Mouse (Mus musculus): Measurements from ENCODE around the gene Macrod1.

The Macrod1 gene

DNA sequence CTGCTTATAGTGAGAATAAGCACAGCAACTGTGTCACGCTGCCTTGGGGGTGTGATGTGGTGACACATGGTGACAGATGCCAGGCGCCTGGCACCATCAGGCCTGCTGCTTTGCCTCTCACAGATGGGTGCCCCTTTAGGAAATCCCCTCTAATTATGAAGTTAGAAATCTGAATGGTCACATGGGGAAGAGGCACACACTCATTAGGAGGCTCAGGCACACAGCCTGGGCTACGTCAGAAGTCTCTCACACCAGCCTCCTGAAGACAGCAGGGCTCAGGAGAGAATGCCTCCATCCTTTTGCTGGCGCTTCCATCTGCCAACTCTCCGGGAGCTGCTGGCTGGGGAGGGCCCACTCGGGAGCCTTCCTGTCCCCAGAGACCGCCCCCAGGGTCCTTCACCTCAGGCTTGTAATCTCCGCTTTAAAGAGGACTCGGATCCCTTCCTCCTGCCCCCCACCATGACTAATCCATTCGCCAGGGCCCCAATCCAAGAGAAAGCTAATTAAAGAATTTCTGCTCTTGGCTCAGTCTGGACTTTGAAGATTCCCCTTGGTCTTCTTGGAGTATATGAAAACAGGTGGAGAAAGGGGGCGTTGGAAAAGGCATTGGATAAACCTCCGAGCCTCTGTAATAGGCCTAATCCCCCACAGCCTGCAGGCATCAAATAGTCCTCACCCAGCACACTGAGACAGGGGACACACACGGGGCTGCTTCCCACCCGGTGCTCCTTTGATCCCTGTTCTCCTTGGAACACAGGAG is 26.6 kb downstream of the Macrod1 start:
- no peak for DNase-seq

DNA sequence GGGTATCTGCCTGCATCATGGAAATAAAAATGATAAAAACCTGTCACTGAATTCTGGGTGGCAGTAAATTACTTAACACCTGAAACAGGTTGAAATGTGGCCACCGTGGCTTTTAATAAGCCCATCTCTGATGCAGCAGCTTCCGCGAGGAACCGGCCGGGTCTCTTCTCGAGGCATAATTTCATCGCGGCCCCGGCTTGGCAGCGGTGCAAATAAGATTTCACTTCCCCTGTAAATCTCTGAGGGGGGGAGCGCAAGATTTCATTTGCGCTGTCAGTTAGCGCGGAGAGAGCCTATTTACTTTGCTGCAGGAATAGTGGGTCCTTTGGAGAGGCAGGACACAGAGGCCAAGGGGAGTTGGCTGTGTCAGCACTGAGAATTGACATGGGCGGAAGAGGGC is 28.1 kb downstream of the Macrod1 start:
- DNase-seq = no peak

DNA sequence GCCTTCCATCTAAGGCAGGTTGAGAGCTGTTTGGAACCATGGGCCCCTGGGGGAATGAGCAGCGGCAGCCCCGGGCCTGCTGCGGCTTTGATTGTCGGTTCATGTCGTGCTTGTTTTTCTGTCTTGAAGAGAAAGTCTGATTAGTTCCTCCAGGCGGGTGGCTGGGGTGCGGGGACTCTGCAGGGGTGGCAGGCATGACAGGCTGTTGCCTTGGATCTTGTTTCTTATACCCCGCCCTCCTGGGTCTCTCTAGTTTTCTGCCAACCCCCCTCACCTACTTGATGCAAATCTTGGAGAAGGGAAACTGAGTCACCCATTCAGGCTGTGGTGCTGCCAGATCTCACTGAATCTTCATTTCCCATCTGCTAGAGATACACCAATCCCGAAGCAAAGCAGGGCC is 31.9 kb downstream of the Macrod1 start:
- no peak for DNase-seq

DNA sequence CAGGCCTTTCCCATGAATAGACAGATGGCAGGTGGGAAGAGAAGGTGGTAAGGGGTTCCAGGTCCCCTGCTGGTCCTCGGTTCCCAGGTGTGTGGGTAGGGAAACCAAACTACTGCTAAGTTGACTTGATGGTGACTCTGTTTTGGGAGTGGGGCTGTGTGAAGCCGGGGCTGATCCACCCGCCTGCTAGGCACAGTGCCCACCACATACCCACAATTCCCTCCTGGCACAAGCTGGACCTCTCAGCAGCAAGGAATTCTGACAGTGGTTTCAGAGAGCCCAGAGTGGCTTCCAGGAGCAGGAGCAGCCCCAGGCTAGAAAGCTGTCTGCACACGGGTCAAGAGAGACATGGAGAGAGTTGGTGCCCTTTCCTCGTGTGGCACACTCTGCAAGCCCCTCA is 32.4 kb downstream of the Macrod1 start:
- DNase-seq = no peak

DNA sequence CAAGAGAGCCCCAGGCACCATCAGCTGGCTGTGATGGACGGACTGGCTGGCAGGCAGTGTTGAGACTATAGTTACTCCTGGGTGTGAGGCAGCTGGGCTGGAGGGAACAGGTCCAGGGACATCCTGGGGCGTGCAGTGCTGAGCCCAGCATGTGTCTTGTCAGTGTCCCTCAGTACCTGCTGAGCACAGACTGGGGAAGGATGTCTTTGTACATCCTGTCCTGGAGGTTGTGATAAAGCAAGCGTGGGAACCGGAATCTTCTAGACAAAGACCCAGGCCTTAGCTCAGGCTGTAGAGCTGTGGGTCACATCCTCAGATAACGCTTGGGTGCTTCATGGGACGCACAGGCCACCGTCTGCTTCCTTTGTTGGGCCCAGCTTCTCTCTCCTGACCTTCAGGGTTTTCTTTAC is 33.2 kb downstream of the Macrod1 start:
- no peak for DNase-seq

DNA sequence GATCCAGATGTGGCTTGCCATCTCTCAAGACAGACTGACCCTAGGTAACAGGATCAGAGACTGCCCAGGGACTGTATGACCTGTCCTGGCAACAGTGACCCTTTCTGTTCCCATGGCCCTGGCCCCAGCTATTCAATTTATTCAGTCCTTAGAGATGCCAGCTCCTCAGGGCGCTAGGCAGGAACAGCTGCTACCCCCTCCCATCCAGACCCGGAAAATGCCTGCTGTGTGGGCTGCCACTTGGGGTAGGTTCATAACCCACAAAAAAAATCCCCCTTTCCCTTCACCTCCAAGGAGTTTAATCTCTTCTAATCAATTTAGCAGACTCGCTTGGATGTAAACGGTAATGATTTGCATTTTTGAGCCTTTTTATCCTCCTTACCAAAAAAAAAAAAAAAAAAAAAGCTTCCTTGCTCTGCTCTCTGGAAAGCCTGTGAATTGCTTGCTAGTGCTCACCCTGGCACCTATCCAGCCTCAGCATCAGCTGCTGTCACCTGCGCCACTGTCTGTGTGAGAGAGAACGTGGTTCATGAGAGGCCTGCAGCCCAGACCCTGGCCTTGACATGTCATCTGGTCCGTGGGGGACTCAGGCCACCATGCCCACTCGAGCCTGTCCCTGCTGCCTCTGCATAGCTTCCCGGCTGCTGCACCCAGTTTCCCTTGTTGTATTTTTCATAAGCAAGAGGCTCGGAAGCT is 33.9 kb downstream of the Macrod1 start:
- no peak for DNase-seq

DNA sequence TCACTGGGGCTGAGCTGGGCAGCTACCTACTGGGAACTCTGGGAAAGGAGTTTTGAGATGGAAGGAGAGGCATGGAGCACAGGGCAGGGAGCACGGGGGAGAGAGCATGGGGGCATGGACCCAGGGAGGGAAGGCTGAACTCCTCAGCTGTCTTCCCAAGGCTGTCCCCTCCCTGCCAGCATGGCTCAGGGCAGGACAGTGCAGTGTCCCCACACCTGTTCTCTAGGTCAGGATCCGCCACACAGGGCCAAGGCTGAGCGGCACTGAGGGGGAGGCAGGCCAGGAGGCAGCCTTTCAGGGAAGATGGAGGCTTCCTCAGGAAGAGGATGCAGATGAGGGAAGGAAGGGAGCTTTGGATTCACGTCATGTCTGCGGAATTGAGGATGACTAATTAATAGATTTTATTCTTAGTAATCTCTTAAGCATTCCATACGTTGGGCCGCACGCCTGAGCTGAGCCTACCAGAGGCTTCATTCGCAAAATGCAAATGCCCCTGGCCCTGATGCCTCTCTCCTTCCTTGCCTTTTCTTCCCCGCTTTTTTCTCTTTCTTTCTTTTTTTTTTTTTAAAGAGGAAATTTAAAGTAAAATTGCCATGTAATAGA is 34.9 kb downstream of the Macrod1 start:
- no peak for DNase-seq

DNA sequence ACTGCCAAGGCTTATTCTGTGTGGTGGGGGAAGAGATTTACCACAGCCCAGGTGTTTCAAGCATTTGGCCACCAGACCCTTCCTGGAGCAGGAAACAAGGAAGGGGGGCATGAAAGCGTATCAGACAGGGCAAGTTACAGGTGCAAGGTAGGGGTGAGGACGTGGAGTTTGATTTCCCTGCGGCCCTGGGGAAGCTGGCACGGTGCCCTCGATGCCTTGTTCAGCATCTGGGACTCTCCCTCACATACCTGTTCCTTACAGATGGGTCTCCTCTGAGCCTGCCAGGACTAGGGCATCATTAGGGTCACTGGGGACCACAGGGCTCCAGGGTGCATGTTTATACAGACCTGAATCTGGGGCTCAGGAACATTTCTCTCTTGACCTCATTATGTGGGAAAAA is 36.1 kb downstream of the Macrod1 start:
- DNase-seq = no peak

DNA sequence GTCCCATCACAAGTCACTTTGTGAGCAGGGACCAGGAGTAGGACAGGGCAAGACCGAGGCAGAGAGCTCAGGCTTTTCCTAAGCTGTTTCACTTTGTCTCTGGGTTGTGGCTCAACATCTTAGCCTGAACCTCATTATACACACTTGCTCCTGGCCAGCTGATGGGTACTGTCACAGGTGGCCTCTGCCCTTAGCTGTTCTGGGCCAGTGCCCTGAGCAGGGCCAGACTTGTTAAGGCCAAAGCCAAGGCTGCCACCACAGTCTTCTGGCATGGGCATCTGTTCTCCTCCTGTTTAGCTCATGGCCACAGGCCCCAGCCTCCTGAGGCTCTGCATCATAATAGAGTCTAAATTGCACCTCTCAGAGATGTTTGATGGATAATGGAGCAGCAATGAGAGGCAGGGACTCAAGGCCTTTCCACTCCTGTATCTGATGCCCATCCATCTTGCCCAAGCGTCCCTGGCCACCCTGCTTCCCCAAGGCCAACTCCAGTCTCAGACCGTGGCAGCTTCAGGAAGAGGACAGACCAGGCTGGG is 43.1 kb downstream of the Macrod1 start:
- DNase-seq = no peak

DNA sequence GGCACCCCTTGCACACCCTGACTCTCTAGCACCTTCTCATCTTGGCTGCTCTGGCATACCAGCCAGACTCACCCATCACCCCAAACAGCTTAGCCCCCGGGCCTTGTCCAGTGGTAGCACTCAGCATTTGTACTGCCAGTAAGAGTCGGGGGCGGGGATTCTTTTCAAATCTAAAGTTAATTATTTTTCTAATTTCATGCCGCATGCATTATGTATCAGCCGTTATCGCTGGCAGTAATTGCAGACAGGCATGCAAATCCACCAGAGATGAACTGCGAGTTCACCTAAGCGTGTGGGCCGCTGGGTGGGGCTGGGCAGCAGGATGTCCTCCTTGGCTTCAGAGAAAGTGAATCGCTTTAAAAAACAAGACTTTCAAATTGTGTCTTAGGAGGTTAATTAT is 45.4 kb downstream of the Macrod1 start:
- DNase-seq = no peak

DNA sequence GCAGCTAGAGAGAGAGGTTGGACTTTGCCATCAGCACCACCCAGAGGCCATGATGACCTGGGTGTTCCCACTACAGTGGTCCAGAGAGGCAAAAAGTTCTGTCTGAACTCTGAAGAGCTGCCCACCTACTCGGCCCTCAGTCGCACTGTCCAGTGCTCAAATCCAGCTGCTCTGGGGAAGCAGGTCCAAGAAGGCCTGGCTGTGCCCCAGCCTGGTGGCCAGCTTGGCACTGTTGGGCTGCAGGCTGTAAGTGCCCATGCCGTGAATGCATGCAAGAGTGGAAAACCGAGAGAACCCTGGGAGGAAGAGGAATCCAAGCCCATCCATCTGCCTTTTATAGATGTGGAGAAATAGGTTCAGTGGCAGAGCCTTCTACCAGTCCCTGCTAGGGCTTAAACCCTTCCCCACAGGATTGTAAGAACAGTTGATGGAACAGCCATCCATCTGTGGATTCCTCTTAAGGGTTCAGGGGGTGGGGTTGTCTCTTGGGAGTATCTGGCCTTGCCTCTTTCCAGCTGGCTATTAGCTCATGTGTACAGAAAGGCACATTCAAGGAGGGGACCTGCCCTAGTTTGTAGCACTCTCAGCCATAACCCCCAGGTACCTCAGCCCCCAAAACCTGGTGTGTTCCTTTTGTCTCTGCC is 46.9 kb downstream of the Macrod1 start:
- DNase-seq = no peak

DNA sequence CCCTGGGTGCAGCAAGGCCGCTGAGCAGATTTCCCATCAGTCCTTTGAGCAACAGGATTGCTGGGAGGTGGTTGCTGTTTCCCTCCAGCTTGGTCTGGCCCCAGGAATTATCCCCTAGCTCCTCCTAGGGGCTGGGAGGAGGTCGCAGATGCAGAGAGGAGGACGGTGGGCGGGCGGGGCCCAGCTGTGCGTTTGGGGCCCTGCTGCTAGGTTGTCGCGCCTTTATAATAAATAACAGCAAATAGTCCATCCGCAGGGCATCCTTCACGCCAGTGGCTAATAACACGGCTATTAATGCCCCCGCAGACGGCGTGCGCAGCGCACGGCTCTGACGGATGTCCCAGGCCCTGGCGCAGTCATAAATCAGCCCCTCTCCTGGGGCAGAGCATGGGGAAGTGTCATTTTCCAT is 47.4 kb downstream of the Macrod1 start:
- no peak for DNase-seq

DNA sequence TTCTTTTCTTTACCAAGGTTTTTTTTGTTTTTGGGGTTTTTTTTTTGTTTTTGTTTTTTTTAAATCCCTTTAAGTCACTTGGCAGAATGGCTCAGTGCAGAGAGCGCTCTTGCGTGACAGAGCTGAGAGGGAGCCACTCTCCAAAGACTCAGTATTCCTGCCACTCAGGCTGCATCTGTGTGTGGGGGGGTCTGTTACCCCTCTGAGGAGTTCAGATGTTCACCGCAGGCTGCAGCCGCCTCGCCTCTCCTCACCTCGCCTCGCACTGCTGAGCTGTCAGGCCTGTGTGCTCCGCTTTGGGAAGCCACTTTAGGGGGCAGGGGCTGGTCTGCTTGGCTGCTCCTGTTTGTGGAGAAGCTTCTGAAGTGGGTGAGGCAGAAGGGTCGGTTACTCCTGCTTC is 48.9 kb downstream of the Macrod1 start, which contains the start of gene Flrt1:
Gene Flrt1, minus strand, starts transcription at position 186 of the 400 bp plus-strand sequence.
- DNase-seq = no peak

DNA sequence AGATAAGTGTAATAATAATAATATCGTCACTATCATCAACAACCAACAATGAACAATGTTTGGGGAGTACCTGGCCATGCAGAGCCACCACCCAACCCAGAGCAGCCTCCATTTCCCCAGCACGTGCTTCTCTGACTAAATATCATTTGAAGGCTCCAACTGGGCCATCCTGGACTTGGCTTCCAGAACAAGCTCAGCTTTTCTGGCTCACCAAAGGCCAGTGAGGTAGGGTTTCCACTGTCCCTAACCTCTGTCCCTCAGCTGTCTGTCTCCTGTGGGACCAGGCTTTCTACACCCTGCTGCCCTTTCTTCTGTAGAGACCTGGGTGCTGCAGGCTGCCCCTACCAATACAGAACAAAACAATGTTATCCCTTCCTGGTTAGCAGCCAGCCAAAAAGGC is 50.0 kb downstream of the Macrod1 start:
- DNase-seq = no peak

DNA sequence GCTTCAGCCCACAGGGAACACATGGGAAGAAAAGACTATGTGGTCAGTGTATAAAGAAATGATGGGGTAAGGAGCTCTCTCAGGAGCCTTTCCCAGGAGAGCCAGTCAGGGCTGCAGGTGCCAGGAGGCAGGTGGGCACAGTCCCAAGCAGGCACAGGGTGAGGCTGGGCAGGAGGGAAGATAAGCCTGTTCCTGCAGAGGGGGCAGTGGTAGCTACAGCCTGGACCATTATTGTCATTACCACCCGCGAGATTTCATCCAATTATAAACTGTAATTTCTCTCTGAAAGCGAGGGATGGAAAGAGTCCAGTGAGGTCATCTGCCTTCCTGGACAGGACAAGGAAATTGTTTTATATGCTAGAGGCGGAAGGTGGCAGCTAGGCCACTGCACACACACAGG is 50.6 kb downstream of the Macrod1 start:
- DNase-seq = no peak

DNA sequence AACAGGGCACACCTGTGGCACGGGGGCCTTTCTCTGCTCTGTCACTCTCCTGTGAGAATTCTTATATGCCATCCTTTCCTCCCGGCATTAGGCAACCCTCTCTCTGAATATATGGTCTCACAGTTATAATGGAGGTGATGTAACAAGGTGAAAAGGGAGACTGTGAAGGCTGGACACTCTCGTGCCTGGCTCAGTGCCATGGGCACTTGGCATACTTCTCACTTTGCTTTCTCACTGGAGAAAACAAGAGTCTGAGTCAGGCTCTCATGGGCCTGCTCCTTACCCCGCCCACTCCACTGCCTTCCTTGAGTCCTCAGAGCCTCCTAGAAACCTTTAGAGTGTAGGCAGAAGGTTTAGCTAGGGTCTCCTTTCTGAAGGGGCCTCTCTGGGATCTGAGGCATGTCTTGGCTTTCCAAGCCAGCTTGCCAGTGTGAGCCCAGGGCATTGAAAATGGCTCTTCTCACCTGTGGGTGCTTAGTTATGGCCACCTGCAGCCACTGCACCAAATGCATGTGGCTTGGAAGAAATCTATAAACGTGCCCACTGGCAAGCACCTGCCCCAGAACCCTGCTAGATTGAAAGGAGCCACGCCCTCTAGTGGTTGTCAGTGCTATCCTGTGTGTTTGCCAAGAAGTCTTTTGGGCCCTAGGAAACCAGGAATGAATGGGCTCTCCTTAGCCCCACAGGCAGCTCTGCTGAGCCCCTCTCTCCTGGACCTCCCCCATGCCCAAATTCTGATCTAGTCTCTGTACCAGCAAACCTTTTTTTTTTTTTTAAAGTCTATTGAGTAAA is 51.7 kb downstream of the Macrod1 start:
- peak in 1 of 2 experiments; percentile 18 for DNase-seq

DNA sequence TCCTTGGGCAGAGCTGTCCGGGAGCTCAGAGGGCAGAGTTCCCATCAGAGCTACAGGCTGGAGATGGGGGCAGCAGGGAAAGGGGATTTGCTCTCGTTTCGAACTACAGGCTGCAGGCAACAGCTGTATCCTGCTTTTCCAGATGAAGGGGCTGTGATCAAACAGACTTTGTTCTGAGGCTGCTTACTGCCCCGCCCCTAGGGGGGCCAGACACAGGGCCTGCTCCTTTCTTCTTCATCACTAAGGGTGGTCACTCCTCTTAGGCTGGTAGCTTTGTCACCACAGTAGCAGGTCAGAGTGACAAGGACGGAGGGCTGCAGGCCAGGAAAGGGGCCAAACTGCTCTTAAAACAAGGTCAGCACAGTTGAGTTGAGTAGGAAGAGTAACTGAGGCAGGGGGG is 53.5 kb downstream of the Macrod1 start:
- no peak for DNase-seq

DNA sequence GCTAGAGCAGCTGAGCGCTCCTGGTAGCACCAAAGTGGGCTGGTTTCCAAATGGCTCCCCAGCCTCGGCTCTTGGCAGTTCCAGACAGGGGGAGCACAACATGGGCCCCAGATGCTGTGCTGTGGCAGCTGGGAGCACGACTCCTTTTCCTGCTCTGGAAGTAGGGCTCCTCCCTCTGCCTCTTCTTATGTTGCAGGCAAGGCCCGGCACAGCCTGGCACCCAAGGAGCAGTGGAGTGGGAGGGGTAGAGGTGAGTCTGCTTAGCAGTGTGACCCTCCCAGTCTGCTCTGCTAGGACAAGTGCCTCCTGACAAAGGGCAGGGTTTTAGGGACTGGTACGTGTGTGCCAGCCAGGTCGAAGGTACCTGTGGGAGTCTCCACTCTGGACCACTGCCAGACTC is 54.3 kb downstream of the Macrod1 start:
- DNase-seq = no peak

DNA sequence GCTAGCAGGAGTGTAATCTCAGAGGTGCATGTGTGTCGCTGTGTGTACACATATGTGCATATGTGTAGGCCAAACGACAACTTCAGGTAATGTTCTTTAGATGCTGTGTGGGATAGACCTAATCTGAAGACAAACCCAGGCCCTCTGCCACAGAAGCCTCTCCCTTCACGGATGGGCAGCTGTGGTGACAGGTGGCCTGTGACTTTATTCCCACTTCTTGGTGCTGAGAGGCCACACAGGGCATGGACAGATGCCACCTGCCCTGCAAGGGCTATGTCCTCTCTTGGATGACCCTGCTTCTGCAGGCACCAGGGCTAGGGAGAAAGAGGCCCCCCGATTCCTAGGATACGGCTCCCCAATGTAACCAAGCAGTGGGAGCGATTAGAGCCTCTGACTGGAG is 54.7 kb downstream of the Macrod1 start:
- DNase-seq = no peak

DNA sequence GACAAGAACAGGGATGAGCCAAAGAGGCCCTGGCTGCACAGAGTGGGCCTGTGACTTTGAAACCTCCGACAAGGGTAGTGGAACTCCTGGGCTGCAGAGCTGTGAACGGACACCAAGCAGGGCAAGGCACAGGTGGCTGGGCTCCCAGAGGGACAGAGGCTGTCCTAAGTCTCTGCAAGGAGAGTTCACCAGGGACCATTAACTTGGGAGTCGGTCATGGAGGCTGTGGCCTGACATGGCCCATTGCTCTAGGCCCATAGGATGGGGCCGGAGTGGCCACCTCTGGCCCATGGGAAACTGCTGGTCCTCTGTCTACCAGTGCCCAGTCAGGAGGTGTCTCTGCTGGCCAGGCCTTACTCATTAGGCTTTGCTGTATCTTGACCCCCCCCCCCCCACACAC is 55.1 kb downstream of the Macrod1 start:
- DNase-seq = no peak

DNA sequence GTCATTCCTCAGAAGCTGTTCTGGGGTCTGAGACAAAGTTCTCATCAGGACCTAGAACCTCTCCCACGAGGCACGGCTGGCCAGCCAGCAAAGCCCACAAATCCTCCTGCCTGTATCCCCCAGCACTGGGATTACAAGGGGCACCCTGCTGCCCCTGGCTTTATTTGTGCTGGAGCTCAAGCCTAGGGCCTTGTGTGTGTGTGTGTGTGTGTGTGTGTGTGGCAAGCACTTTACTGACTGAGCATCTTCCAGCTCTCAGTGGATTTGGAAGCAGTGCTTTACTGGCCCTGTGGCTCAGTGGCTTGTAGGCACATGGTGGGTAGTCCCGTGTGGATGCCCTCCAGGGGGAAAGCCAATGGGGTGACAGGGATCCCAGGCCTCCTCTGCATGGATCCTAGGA is 56.0 kb downstream of the Macrod1 start:
- DNase-seq = no peak

DNA sequence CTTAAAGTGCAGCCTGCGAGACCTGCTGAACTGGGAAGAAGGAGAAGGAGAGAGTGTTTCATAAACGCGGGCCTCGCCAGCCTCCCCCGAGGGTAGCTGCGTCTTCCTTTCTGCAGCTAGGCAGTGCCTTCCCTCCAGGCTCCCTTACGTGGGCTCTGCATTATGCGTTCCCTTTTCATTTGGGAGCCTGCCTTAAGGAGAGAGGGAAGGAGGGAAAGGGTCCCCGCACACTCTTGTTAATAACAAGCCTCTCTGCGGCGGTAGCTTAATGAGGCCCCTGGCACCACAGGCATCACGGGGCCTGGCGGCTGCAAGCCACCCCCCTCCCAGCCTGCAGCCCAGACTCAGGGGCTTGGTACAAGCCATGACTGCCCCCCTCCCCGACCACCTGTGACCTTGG is 57.0 kb downstream of the Macrod1 start:
- DNase-seq = no peak
